Mouse (Mus musculus): ENCODE results near the gene Plbd2.

GRCm38 (mm10) chr5:120490679-120491192, 12.7 kb downstream of the Plbd2 start:
- no peak for TF ChIP-seq CTCF (IDR thresholded peaks at IDR 0.05; ENCODE audit: extremely low read depth, insufficient read depth, insufficient read length, insufficient replicate concordance)
- no peak for TF ChIP-seq POLR2A (IDR thresholded peaks at IDR 0.05; ENCODE audit: low read depth, low read length)
